Comparison of ENCODE assay signal across 19 mouse cellular contexts in genomic region chr7:79842163-79842562, GRCm38 (mm10). TPM values are rescaled to one million over a fixed set of nuclear protein-coding genes. Genes with fewer than 3 reads are reported as not detected.
DNase-seq lines count a peak whose midpoint lies in the region; ATAC-seq and TF ChIP-seq lines count a peak whose summit lies in the region.
"Had no signal": no experiment of that assay in that cellular context is flagged by ENCODE, and none has a peak within 500 bp of the region (broad histone marks: within the 10 kb centered on the region; RNA-seq: fewer than 3 reads in every experiment).

No protein-coding gene starts in this region.

- no peak overlapping the region for H3K9ac ChIP-seq in kidney, postnatal 0 days (ENCODE audit: low read depth, low read length)
- H3K9ac ChIP-seq in liver, adult 2 months (ENCODE audit: low read depth, low read length): peak overlapping the region; percentile 71
- no peak overlapping the region for H3K9ac ChIP-seq in stomach, embryonic 15.5 days
- H3K9ac ChIP-seq: heart, embryonic 13.5 days; midbrain, embryonic 15.5 days; neural tube, embryonic 13.5 days had no signal

- H3K9me3 ChIP-seq in kidney, postnatal 0 days (replicated peaks; ENCODE audit: low read length): no peaks in the 10 kb centered on the region
- H3K9me3 ChIP-seq in stomach, embryonic 15.5 days: no peaks in the 10 kb centered on the region
- H3K9me3 ChIP-seq: heart, embryonic 13.5 days; hindbrain, embryonic 10.5 days; midbrain, embryonic 15.5 days; neural tube, embryonic 13.5 days had no signal

- no peaks in the 10 kb centered on the region; the same call in 1 of the 2 replicates for H3K36me3 ChIP-seq in kidney, postnatal 0 days (ENCODE audit: insufficient read depth, low read length)
- no peaks in the 10 kb centered on the region; the same call in 1 of the 2 replicates for H3K36me3 ChIP-seq in liver, adult 2 months (ENCODE audit: control insufficient read depth, insufficient read depth, low read length)
- H3K36me3 ChIP-seq in stomach, embryonic 15.5 days: no peaks in the 10 kb centered on the region
- H3K36me3 ChIP-seq: hindbrain, embryonic 10.5 days; midbrain, embryonic 15.5 days; neural tube, embryonic 13.5 days had no signal

- TF ChIP-seq POLR2A in liver, adult 2 months (IDR thresholded peaks at IDR 0.05; ENCODE audit: extremely low read depth, insufficient read depth, low read length): peak; percentile 79; the same call in 1 of the 2 replicates

- WGBS in kidney, postnatal 0 days: 45% methylated on average over 7 of the region's 7 CpGs
- 24% methylated on average over 7 of the region's 7 CpGs for WGBS in liver, adult 2 months
- WGBS in stomach, embryonic 15.5 days: 58% methylated on average over 7 of the region's 7 CpGs

- peak overlapping the region; percentile 33; the same call in 1 of the 2 replicates for H3K4me2 ChIP-seq in kidney, postnatal 0 days (ENCODE audit: low read length)
- H3K4me2 ChIP-seq in stomach, embryonic 15.5 days: peak overlapping the region; percentile 17; the same call in 1 of the 2 replicates
- H3K4me2 ChIP-seq: heart, embryonic 13.5 days; midbrain, embryonic 15.5 days; neural tube, embryonic 13.5 days had no signal

- H3K27ac ChIP-seq in kidney, postnatal 0 days: peak overlapping the region; percentile 54; the same call in 1 of the 2 replicates
- peak overlapping the region; percentile 91 for H3K27ac ChIP-seq in liver, adult 2 months (replicated peaks; ENCODE audit: insufficient read depth, low read depth, low read length)
- peak overlapping the region; percentile 52 for H3K27ac ChIP-seq in stomach, embryonic 15.5 days
- H3K27ac ChIP-seq: heart, embryonic 13.5 days; hindbrain, embryonic 10.5 days; midbrain, embryonic 15.5 days; neural tube, embryonic 13.5 days had no signal

- peaks cover 10% of the 10 kb centered on the region; the same call in 1 of the 2 replicates for H3K79me2 ChIP-seq in liver, adult 2 months (ENCODE audit: control insufficient read depth, insufficient read depth, low read length)

- no peaks in the 10 kb centered on the region for H3K27me3 ChIP-seq in kidney, postnatal 0 days (ENCODE audit: insufficient read depth, low read length)
- no peaks in the 10 kb centered on the region for H3K27me3 ChIP-seq in liver, adult 2 months (ENCODE audit: control insufficient read depth, insufficient read depth, low read length)
- H3K27me3 ChIP-seq in stomach, embryonic 15.5 days (replicated peaks): no peaks in the 10 kb centered on the region

- peak; percentile 82 for ATAC-seq in kidney, postnatal 0 days (replicated peaks; ENCODE audit: low FRiP score, low read depth)
- peak; percentile 74 for ATAC-seq in stomach, embryonic 15.5 days (ENCODE audit: insufficient read depth, low FRiP score, low read depth)
- ATAC-seq: CD4-positive, CD25-positive, alpha-beta regulatory T cell, adult 4 months; inflammation-experienced regulatory T-cells, adult 6 months; midbrain, embryonic 15.5 days had no signal

- peaks cover 20% of the 10 kb centered on the region; the same call in 1 of the 2 replicates for H3K4me1 ChIP-seq in kidney, postnatal 0 days (replicated peaks; ENCODE audit: insufficient read depth, low read length)
- H3K4me1 ChIP-seq in liver, adult 2 months (ENCODE audit: control insufficient read depth, insufficient read depth, low read length): peaks cover 21% of the 10 kb centered on the region
- H3K4me1 ChIP-seq in stomach, embryonic 15.5 days: peaks cover 13% of the 10 kb centered on the region; the same call in 1 of the 2 replicates
- H3K4me1 ChIP-seq: midbrain, embryonic 15.5 days had no signal

- TF ChIP-seq CTCF in kidney, postnatal 0 days (IDR thresholded peaks at IDR 0.05; ENCODE audit: low read depth): no peak
- no peak for TF ChIP-seq CTCF in liver, adult 2 months (IDR thresholded peaks at IDR 0.05; ENCODE audit: low read depth, low read length)

- H3K4me3 ChIP-seq in kidney, postnatal 0 days (replicated peaks; ENCODE audit: low read depth, low read length): no peak overlapping the region
- peak overlapping the region; percentile 65 for H3K4me3 ChIP-seq in liver, adult 2 months (ENCODE audit: insufficient read depth, low read depth, low read length)
- H3K4me3 ChIP-seq in stomach, embryonic 15.5 days (replicated peaks): no peak overlapping the region
- H3K4me3 ChIP-seq: heart, embryonic 13.5 days; hindbrain, embryonic 10.5 days; midbrain, embryonic 15.5 days; neural tube, embryonic 13.5 days had no signal

- DNase-seq in kidney, adult 18-20 months: peak; percentile 82
- DNase-seq in kidney, postnatal 0 days (ENCODE audit: low spot score): peak; percentile 47
- DNase-seq in liver, adult 2 months (ENCODE audit: extremely low read depth, low read depth, low spot score): peak; percentile 93
- DNase-seq in thymus, postnatal 36 days: no peak
- no peak for DNase-seq in ovary, postnatal 10 days (ENCODE audit: low spot score)
- DNase-seq in spleen, postnatal 10 days (ENCODE audit: low spot score in 2 of 2): no peak
- DNase-seq: adrenal gland, postnatal 25 days; gastrocnemius, postnatal 25 days; lung, postnatal 4 days; retina, postnatal 1 day had no signal

RNA-seq across cellular contexts. Expression of gene Anpep, which starts 18.7 kb away (rescaled TPM):
- 265 and 334 TPM in 2 replicates for polyA plus RNA-seq in kidney, postnatal 0 days (2015; fragmentation: Nextera tagmentation; extraction: Ambion mirVana)
- total RNA-seq in liver, adult 2 months (2014; rRNA removed): 31.4 and 56.5 TPM in 2 replicates
- 92.5 and 100 TPM in 2 replicates for polyA plus RNA-seq in liver, adult 2 months (2012; rRNA removed)
- polyA plus RNA-seq in stomach, embryonic 15.5 days (2015; fragmentation: Nextera tagmentation; extraction: Ambion mirVana): 55.9 and 69.8 TPM in 2 replicates

RNA-seq across cellular contexts. Expression of gene Mesp2, which starts 31.6 kb away (rescaled TPM):
- 0.45 and 0.48 TPM in 2 replicates for polyA plus RNA-seq in kidney, postnatal 0 days (2015; fragmentation: Nextera tagmentation; extraction: Ambion mirVana)
- total RNA-seq in liver, adult 2 months (2014; rRNA removed): 0.07 and 0.09 TPM in 2 replicates
- polyA plus RNA-seq in liver, adult 2 months (2012; rRNA removed): 0.23 and 0.24 TPM in 2 replicates
- 1.4 and 1.9 TPM in 2 replicates for polyA plus RNA-seq in stomach, embryonic 15.5 days (2015; fragmentation: Nextera tagmentation; extraction: Ambion mirVana)
- total RNA-seq: common myeloid progenitor, adult 5-6 weeks; gastrocnemius, postnatal 25 days had no signal

RNA-seq across cellular contexts. Expression of gene Mesp1, which starts 48.6 kb away (rescaled TPM):
- polyA plus RNA-seq in kidney, postnatal 0 days (2015; fragmentation: Nextera tagmentation; extraction: Ambion mirVana): 0.09 TPM in 1 of 2 replicates, not detected in the other
- 0.18 and 0.20 TPM in 2 replicates for total RNA-seq in liver, adult 2 months (2014; rRNA removed)
- not detected in 2 replicates for polyA plus RNA-seq in liver, adult 2 months (2012; rRNA removed)
- 0.13 and 0.21 TPM in 2 replicates for polyA plus RNA-seq in stomach, embryonic 15.5 days (2015; fragmentation: Nextera tagmentation; extraction: Ambion mirVana)
- total RNA-seq: adrenal gland, postnatal 25 days; common myeloid progenitor, adult 5-6 weeks; gastrocnemius, postnatal 25 days had no signal
- polyA plus RNA-seq: CD4-positive, CD25-positive, alpha-beta regulatory T cell, adult 4 months; hindbrain, embryonic 10.5 days; inflammation-experienced regulatory T-cells, adult 6 months; midbrain, embryonic 15.5 days; neural tube, embryonic 13.5 days; spleen, adult 2 months had no signal

Comparison
In these comparisons a context has a peak if more than half of its experiments do, and no peak if none do; other contexts are left out.
1. DNase-seq: peak in kidney, adult 18-20 months (single experiment), kidney, postnatal 0 days (single experiment) and liver, adult 2 months (single experiment); none in thymus, postnatal 36 days (0 of 2), ovary, postnatal 10 days (single experiment) and spleen, postnatal 10 days (0 of 2).
2. Peak in every context shown above with its lines, with median percentiles within 50 percentile points of each other: H3K27ac ChIP-seq.